Mouse (Mus musculus): ENCODE data around the gene Cfap69. TPM values are rescaled to one million over a fixed set of nuclear protein-coding genes. Genes with fewer than 3 reads are reported as not detected.
"Not testable (repeated sequence)": the region's sequence is repeated elsewhere in the genome, so short reads cannot be mapped to it uniquely, and the experiment has no call there.

The Cfap69 gene
- 0.27 and 0.85 TPM in 2 replicates for polyA plus RNA-seq (2015; fragmentation: Nextera tagmentation; extraction: Ambion mirVana)

GRCm38 (mm10) chr5:5663655-5664370 lies at the start of gene Cfap69:
Cfap69 (minus strand) TSS chr5:5664239.
- DNase-seq (ENCODE audit: low spot score), result peak; percentile 21

DNA sequence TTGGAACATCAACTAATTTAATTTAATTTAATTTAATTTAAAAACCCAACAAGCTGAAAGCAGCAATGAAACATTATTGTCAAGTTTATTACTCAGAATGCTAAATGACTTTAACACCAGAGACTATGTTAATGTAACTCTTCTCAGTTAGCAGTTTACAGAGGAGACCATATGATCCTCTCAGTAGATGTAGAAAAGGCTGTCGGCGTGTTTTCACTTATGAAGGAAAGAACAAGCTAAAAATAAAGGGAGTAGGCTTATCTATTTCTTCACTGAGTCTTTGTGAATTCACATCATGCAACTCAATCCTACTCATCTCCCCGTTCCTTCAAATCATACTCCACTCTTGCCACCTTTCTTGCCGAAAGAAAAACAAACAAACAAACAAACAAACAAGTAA lies 47.0 kb upstream of the Cfap69 start:
- no peak for DNase-seq (ENCODE audit: low spot score)

GRCm38 (mm10) chr5:5707341-5708278 lies 43.6 kb upstream of the Cfap69 start:
- DNase-seq (ENCODE audit: low spot score), result no peak

DNA sequence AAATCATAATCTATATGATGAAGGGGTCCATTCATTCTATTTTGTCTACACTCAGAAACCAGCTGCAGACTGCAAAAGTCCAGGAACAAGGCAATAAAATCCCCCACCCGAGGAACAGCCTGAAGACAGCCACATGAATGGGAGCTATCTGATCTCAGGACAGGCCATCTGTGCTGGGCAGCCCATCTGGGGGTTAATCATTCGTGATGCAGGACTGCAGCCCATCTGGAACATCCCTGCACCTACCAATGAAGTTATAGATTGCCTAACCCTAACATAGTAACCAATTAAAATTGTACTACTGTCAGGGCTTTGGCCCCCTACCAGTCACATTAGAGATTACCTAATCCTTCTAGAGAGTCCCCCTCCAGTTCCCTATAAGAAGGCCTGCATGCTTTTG lies 41.0 kb upstream of the Cfap69 start:
- no peak for DNase-seq (ENCODE audit: low spot score)

GRCm38 (mm10) chr5:5700386-5700785 lies 36.3 kb upstream of the Cfap69 start:
- DNase-seq (ENCODE audit: low spot score), result no peak

- DNase-seq (ENCODE audit: low spot score), result no peak
Measured at GRCm38 (mm10) chr5:5698830-5699229, 34.8 kb upstream of the Cfap69 start.

DNA sequence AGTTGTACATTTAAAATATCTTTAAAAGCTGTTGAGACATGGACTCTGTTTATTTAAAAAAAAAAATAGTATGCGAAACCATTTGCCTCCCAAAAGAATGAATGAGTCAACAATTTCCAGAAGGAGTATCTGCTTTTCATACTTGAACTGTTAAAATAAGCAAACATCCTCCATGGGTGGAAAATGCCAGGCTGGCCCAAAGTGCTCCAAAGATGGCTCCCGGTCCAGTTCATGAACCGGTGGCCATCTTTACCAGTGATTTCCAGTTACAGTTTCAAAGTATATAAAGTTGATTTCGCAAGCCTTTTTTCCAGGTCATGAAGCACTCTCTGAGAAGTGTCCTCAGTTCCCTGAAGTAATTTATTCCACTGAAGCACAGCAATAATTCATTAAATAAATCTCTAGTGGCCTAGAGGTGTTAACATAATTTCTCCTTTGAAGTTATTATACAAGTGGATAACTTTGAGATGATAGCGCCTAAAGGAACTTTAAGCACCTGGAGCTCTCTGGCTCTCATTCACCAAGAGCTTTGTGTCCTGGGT lies 31.4 kb upstream of the Cfap69 start:
- DNase-seq (ENCODE audit: low spot score), result no peak

- no peak for DNase-seq (ENCODE audit: low spot score)
Measured at GRCm38 (mm10) chr5:5693956-5694653, 30.1 kb upstream of the Cfap69 start, which contains the start of gene Steap2. Steap2 (minus strand) TSS chr5:5694578.

- no peak for DNase-seq (ENCODE audit: low spot score)
Measured at GRCm38 (mm10) chr5:5693541-5693955, 29.5 kb upstream of the Cfap69 start.

- no peak for DNase-seq (ENCODE audit: low spot score)
Measured at GRCm38 (mm10) chr5:5692167-5692738, 28.2 kb upstream of the Cfap69 start.

DNA sequence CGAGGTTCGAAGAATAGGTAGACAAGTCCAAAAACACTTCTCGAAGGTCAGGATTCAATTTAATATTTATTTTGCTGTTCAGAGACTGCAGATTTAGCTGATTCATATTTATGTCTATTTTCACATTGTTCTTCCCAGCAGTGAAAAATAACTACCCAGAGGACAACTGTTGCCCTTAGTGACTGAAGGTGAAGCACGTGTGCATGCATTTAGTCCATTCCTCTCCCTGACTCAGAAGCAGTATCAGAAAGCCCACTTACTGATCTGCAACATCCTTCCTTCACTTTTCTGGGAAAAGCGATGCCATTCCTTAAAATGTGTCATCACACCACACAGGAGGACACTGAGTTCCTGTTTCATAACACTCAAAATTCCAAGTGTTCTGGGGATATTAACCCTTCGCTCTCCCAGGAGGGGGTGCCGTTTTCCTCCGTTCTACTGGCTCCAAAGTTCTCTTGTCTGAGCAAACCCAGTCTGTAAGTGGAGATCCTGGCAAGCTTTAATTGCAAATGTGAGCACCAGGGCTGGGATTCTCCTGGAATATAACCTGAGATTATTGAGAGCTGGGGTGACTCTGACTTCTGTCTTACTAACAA lies 25.0 kb upstream of the Cfap69 start:
- DNase-seq (ENCODE audit: low spot score), result no peak

DNA sequence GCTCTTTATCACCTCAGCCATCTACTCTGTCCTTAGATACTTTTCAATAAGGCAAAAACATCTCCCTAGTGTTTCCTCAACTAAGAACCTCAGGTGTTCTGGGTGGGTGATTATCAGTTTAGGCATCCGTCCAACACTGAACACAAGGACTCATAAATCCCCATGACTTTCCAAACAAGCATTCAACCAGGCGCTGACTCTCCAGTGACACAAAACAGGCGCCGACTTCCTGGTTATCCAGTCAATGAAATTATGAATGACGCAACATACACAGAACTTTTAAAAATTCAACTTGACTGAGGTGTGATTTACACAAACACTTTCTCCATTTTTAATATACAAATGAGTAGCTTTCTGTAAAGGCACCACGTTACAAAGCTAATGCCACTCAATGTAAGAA lies 24.2 kb upstream of the Cfap69 start:
- no peak for DNase-seq (ENCODE audit: low spot score)

DNA sequence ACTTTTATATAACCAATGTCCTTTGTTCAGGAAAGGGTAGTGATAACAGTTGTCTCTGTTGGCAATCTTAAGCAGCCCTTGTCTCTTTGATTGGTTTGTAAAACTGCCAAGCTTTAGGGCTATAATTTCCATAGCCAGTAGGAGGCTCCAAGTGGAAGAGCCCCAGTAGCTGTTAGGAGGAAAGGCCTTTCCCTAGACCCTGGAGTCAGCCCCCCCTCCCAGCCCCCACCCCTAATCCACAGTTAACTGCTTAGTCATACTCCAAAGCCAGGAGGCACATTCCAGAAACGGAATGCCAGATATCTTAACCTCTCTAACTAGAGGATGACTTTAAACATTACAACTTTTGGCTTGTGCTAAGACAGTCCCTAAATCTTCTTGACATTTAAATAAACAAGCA lies 22.9 kb upstream of the Cfap69 start:
- DNase-seq (ENCODE audit: low spot score), result no peak

DNA sequence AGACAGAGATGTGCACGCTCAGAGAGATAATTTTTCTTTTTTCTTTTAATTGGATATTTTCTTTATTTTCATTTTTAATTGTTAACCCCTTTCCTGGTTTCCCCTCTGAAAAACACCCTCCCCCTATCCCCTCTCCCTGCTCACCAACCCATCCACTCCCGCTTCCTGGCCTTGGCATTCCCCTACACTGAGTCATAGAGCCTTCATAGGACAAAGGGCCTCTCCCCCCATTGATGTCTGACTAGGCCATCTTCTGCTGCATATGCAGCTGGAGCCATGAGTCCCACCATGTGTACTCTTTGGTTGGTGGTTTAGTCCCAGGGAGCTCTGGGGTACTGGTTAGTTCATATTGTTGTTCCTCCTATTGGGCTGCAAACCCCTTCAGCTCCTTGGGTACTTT lies 20.9 kb upstream of the Cfap69 start:
- not testable (repeated sequence) for DNase-seq (ENCODE audit: low spot score)

GRCm38 (mm10) chr5:5683292-5683691 lies 19.3 kb upstream of the Cfap69 start:
- DNase-seq (ENCODE audit: low spot score), result no peak

DNA sequence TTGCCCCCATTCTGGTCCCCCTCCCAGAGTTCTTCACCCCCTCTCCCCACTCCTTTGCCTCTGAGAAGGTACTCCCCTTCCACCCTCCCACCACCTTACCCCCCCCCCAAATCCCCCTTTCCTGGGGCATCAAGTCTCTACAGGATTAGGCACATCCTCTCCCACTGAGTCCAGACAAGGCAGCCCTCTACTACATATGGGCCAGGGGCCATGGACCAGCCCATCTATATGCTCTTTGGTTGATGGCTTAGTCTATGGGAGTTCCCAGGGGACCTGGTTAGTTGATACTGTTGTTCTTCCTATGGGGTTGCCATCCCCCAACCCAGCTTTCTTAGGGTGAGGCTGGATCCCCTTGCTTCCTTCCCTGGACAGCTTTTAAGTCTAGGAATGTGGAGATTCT lies 15.4 kb upstream of the Cfap69 start:
- no peak for DNase-seq (ENCODE audit: low spot score)

DNA sequence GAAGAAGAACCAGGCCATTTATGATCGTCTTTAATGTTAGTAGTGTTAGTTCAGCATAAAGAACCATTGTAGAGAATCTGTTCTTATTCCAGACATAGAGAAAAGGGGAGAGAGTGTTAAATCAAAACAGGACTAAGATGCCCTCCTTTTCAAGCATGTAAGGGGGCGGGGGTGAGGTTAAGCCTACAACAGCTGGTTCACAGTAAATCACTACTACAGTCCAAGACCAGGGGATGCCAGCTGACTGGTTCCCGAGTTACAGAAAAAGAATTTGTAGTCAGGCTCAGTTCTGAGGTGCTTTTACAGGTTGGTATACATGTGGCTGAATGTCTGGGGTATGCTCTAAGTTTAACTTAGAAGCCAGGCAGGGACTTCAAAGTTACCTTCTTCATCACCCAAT lies 12.0 kb upstream of the Cfap69 start:
- no peak for DNase-seq (ENCODE audit: low spot score)

- DNase-seq (ENCODE audit: low spot score), result no peak
Measured at GRCm38 (mm10) chr5:5668920-5669319, 4.9 kb upstream of the Cfap69 start.

- no peak for DNase-seq (ENCODE audit: low spot score)
Measured at GRCm38 (mm10) chr5:5664371-5664926, 410 bp upstream of the Cfap69 start.

DNA sequence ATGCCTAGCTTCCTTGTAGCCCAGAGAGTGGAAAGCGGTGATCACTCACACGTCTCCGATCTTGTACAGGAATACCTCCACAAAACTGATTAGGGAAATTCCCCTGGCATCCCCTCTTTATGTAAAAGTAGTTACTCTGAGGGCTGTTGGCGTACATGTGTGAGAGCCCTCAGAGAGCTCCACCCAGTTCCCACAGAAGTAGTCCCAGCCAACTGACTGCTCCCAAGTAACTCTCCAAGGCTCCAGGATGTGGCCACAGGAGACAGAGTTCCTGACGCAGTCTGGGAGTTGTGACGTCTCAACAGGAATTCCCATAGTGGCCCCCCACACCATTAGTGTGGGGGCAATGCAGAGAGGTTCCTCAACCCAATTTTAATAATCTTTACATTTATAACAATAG lies 982 bp downstream of the Cfap69 start:
- no peak for DNase-seq (ENCODE audit: low spot score)
